Mouse (Mus musculus) kidney, postnatal 0 days (tissue): ENCODE measurements at regions not wholly inside any gene's neighbourhood (a gene's known extent, or its start where the extent isn't known, plus 50 kb on each side); places are given as distances from the start of the nearest gene placed in this dataset.
A peak's percentile ranks its signal among the peaks of the same experiment; 100 is the strongest.

Experiments used
- ATAC-seq: fragments of 200-750 bp; cut with Nextera tagmentation; replicated peaks from 2 replicates; pipeline ENCODE4 v1.8.0; 2017; ENCODE audit warnings: low read depth, moderate number of reproducible peaks, moderate TSS enrichment, moderate library complexity; ENCODE audit not compliant: low FRiP score
- DNase-seq: peaks from one replicate; pipeline ENCODE4 v3.0.0-alpha.2; 2016; ENCODE audit warnings: low spot score
- H3K27ac ChIP-seq: fragments of 300-500 bp; sonication (generic); 2 replicates; pipeline ENCODE4 v1.5.1; 2014; ENCODE audit warnings: mild to moderate bottlenecking
- H3K27me3 ChIP-seq: fragments of 300-500 bp; sonication (generic); 2 replicates; pipeline ENCODE4 v1.6.1; 2014; ENCODE audit warnings: low read length, mixed read lengths; ENCODE audit not compliant: insufficient read depth
- H3K36me3 ChIP-seq: fragments of 300-500 bp; sonication (generic); 2 replicates; pipeline ENCODE4 v1.6.1; 2014; ENCODE audit warnings: low read length, mixed read lengths; ENCODE audit not compliant: insufficient read depth
- H3K4me1 ChIP-seq: fragments of 300-500 bp; sonication (generic); replicated peaks from 2 replicates; pipeline ENCODE4 v1.6.1; 2014; ENCODE audit warnings: antibody characterized with exemption, low read length, mixed read lengths; ENCODE audit not compliant: insufficient read depth
- H3K4me2 ChIP-seq: fragments of 300-500 bp; sonication (generic); 2 replicates; pipeline ENCODE4 v1.6.1; 2014; ENCODE audit warnings: mild to moderate bottlenecking, low read length, moderate library complexity, mixed read lengths
- H3K4me3 ChIP-seq: fragments of 300-500 bp; sonication (generic); replicated peaks from 2 replicates; pipeline ENCODE4 v1.5.1; 2014; ENCODE audit warnings: low read depth, low read length
- H3K9ac ChIP-seq: fragments of 300-500 bp; sonication (generic); 2 replicates; pipeline ENCODE4 v1.6.1; 2014; ENCODE audit warnings: low read depth, low read length
- H3K9me3 ChIP-seq: fragments of 300-500 bp; sonication (generic); replicated peaks from 2 replicates; pipeline ENCODE4 v1.6.1; 2016; ENCODE audit warnings: low read length, inconsistent platforms, mixed read lengths
- CTCF ChIP-seq: IDR thresholded peaks from 2 replicates; pipeline ENCODE4 v1.5.1; 2016; ENCODE audit warnings: antibody characterized with exemption, low read depth, mild to moderate bottlenecking, moderate library complexity
- WGBS: fragments of 180-500 bp; shearing (Covaris S2); extraction: QIAGEN DNeasy Blood & Tissue Kit; methylation state at CpG from one replicate; pipeline ENCODE4 v1.1.7; 2014; 5-methylcytosine and 5-hydroxymethylcytosine counted together

DNA sequence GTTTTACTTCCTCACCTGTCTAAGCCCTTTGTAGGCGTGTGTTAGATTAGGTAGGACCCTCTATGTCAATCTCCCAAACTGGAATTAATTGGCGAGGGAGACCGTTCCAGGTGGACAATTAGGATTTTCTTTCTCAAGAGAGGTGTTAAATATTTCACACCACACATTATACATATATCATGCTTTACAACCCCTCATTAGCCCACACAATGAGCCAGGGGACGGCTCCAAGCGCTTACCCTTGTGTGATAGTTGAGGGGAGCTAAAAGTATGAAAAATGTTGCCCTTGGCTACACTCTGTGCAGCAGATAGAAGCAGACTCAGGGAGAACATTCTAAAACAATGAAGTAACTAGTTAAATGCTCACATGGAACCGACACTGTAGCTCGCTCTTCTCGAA is 153.5 kb upstream of the Cep162 start:
- H3K9ac ChIP-seq = no peak overlapping the region
- no peaks in the 10 kb centered on the region for H3K9me3 ChIP-seq
- DNase-seq (no peak), ATAC-seq (no peak)
- no peak for TF ChIP-seq CTCF
- H3K4me3 ChIP-seq = no peak overlapping the region
- no peaks in the 10 kb centered on the region for H3K4me1 ChIP-seq
- no peaks in the 10 kb centered on the region for H3K36me3 ChIP-seq
- WGBS = 71% methylated on average over 8 of the region's 8 CpGs
- no peak overlapping the region for H3K27ac ChIP-seq
- peaks cover 1% of the 10 kb centered on the region; the same call in 1 of the 2 replicates for H3K27me3 ChIP-seq
- H3K4me2 ChIP-seq = no peak overlapping the region

DNA sequence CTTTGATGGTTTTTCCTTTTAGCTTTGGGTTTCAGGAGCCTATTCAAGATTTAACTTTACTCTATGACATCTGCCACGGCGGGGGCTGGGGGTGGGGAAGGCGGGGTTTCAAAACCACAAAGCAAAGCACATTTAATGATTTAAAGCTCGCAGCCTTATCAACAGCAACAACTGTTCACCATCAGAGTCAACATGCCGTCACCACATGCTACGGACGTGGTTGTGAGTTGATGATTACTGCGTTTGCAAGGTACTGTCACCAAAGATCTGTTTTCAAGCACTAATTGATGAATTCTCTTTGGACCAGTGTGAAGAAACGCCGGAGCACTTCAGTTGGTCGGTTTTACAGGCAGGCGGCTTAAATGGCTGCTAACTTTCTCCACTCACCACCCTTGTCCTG is 151.1 kb upstream of the Cep162 start:
- no peak overlapping the region for H3K9ac ChIP-seq
- no peak for TF ChIP-seq CTCF
- no peak overlapping the region for H3K4me3 ChIP-seq
- WGBS = 63% methylated on average over 12 of the region's 12 CpGs
- H3K9me3 ChIP-seq = no peaks in the 10 kb centered on the region
- no peak overlapping the region for H3K27ac ChIP-seq
- no peaks in the 10 kb centered on the region for H3K4me1 ChIP-seq
- no peak for ATAC-seq
- no peaks in the 10 kb centered on the region for H3K27me3 ChIP-seq
- DNase-seq = no peak
- H3K4me2 ChIP-seq = no peak overlapping the region
- H3K36me3 ChIP-seq = no peaks in the 10 kb centered on the region

- ATAC-seq (no peak), DNase-seq (peak; percentile 16)
- no peak overlapping the region for H3K27ac ChIP-seq
- 81% methylated on average over 7 of the region's 7 CpGs for WGBS
- no peak overlapping the region for H3K4me3 ChIP-seq
- H3K4me2 ChIP-seq = no peak overlapping the region
- H3K36me3 ChIP-seq = no peaks in the 10 kb centered on the region
- no peak for TF ChIP-seq CTCF
- H3K27me3 ChIP-seq = no peaks in the 10 kb centered on the region
- H3K9ac ChIP-seq = no peak overlapping the region
- H3K9me3 ChIP-seq = no peaks in the 10 kb centered on the region
- H3K4me1 ChIP-seq = no peaks in the 10 kb centered on the region
Measured at GRCm38 (mm10) chr9:87405115-87405720, 149.9 kb upstream of the Cep162 start.

DNA sequence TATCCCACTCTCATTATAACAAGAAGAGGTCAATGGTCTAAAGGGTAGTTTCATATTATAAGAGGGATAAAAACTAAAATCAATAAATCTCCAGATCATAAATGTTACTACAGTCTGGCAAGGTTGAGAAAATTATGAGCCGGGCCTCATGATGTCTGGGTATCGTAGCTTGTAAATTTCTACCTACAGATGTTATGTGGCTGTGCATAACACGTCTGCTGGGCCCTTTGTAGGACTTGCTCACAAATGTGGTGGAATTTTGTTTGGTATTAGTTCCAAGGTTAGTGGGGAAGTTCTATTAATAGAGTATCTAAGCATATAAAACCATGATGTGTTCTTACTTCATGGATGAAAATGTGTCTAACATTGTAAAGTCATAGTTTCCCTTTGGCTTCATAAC is 146.7 kb upstream of the Cep162 start:
- no peak for ATAC-seq
- H3K9me3 ChIP-seq = no peaks in the 10 kb centered on the region
- DNase-seq = no peak
- H3K4me1 ChIP-seq = no peaks in the 10 kb centered on the region
- no peak overlapping the region for H3K27ac ChIP-seq
- no peaks in the 10 kb centered on the region for H3K27me3 ChIP-seq
- H3K4me3 ChIP-seq = no peak overlapping the region
- H3K36me3 ChIP-seq = no peaks in the 10 kb centered on the region
- no peak for TF ChIP-seq CTCF
- H3K4me2 ChIP-seq = no peak overlapping the region
- no peak overlapping the region for H3K9ac ChIP-seq
- WGBS = 74% methylated on average over 3 of the region's 3 CpGs

DNA sequence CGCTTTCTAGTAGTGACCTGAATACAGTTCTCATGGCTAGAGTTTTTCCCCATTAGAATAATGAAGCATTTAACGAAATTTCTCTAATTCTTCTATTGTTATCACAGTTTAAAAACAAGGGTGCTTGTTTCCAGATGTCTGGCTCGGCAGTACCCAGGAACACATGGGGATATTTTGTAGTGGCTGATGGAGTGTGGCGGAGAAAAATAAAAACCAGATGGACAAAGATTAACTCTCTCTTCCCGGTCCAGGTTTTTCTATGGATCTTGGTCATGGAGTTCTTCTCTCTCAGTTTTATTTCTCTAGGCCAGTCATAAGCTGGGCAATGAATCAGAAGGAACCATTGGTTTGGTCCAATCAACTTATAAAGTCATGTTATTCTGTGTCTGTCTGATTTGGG is 132.2 kb upstream of the Cep162 start:
- no peak overlapping the region for H3K27ac ChIP-seq
- no peaks in the 10 kb centered on the region for H3K36me3 ChIP-seq
- ATAC-seq (no peak), DNase-seq (no peak)
- no peak overlapping the region for H3K4me2 ChIP-seq
- H3K9me3 ChIP-seq = no peaks in the 10 kb centered on the region
- no peak overlapping the region for H3K4me3 ChIP-seq
- 65% methylated on average over 5 of the region's 5 CpGs for WGBS
- no peaks in the 10 kb centered on the region for H3K4me1 ChIP-seq
- H3K9ac ChIP-seq = no peak overlapping the region
- no peak for TF ChIP-seq CTCF
- H3K27me3 ChIP-seq = no peaks in the 10 kb centered on the region

DNA sequence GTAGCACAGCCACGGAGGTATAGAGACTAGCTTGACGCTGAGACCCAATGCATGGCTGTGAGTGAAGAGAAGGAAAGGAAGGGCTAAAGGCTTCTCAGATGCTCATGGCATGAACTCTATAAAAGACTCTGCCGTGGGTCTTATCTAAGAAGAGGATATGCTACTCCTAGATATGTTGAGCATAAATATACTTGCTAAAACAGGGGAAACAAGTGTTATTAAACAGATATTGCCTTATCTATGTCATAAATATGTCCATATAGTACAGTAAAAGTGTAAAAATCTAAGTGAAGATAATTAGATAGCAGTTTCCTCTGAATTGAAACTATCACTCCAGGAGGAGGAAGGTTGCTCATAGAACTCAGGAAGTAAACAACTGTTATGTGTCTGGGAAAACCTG is 128.2 kb upstream of the Cep162 start:
- ATAC-seq (no peak), DNase-seq (no peak)
- H3K4me2 ChIP-seq = no peak overlapping the region
- no peak overlapping the region for H3K27ac ChIP-seq
- no peak overlapping the region for H3K9ac ChIP-seq
- no peak for TF ChIP-seq CTCF
- no peak overlapping the region for H3K4me3 ChIP-seq
- H3K4me1 ChIP-seq = no peaks in the 10 kb centered on the region
- H3K36me3 ChIP-seq = no peaks in the 10 kb centered on the region
- WGBS = 77% methylated on average over 3 of the region's 3 CpGs
- no peaks in the 10 kb centered on the region for H3K9me3 ChIP-seq
- no peaks in the 10 kb centered on the region for H3K27me3 ChIP-seq

DNA sequence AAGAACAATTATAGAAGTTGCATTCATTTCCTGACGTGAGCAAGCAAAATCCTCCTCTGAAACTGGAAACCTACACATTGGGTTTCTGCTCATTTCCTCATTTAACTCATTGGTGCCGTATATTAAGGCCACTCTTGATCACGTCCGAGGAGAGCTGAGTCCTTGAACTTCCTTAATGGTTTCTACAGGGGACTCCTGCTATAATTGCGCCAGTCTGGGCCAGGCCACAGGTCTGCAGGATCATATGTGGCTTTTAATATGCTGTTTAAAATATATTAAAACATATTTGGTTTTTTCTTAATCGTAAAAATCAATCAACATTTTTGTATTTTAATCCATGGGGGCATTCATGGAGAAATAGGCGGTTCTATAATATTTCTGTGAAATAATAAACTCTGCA is 122.6 kb upstream of the Cep162 start:
- Histone ChIP-seq H3K4me1 (no peaks in the 10 kb centered on the region), H3K4me3 (no peak overlapping the region), H3K36me3 (no peaks in the 10 kb centered on the region), H3K9ac (no peak overlapping the region), H3K27me3 (no peaks in the 10 kb centered on the region), H3K9me3 (no peaks in the 10 kb centered on the region), H3K27ac (no peak overlapping the region), H3K4me2 (no peak overlapping the region)
- 46% methylated on average over 7 of the region's 7 CpGs for WGBS
- DNase-seq = no peak
- TF ChIP-seq CTCF = no peak
- ATAC-seq = no peak
